Mouse (Mus musculus) C2C12 (cell line): ENCODE data around the gene Cd8a. TPM values are rescaled to one million over a fixed set of nuclear protein-coding genes. Genes with fewer than 3 reads are reported as not detected.

Source experiments
- H3K27me3 ChIP-seq: one replicate; pipeline ENCODE4 v1.6.1; 2011; ENCODE audit not compliant: control insufficient read depth, insufficient read depth, insufficient read length
- H3K36me3 ChIP-seq: one replicate; pipeline ENCODE4 v1.6.1; 2011; ENCODE audit not compliant: control insufficient read depth, insufficient read depth
- H3K4me3 ChIP-seq: one replicate; pipeline ENCODE4 v1.5.1; 2011; ENCODE audit warnings: mild to moderate bottlenecking, control low read depth; ENCODE audit not compliant: poor library complexity, insufficient read depth, severe bottlenecking
- H3K79me2 ChIP-seq: one replicate; pipeline ENCODE4 v1.6.1; 2011; ENCODE audit not compliant: control insufficient read depth, insufficient read depth
- H3K79me3 ChIP-seq: one replicate; pipeline ENCODE4 v1.6.1; 2011; ENCODE audit warnings: low read depth, control low read depth
- H3ac ChIP-seq: one replicate; pipeline ENCODE3; 2011; ENCODE audit warnings: low read depth; ENCODE audit not compliant: control insufficient read depth, insufficient read length
- CEBPB ChIP-seq: IDR thresholded peaks from one replicate; pipeline ENCODE4 v1.6.1; 2011; ENCODE audit warnings: low read depth, mild to moderate bottlenecking, control low read depth, moderate library complexity
- CTCF ChIP-seq: IDR thresholded peaks from one replicate; pipeline ENCODE4 v1.5.1; 2011; ENCODE audit not compliant: control insufficient read depth, insufficient read depth, insufficient read length
- FOSL1 ChIP-seq: IDR thresholded peaks from one replicate; pipeline ENCODE4 v1.8.0; 2011; ENCODE audit warnings: mild to moderate bottlenecking, low read length; ENCODE audit not compliant: poor library complexity, insufficient read depth, severe bottlenecking
- MAX ChIP-seq: IDR thresholded peaks from one replicate; pipeline ENCODE4 v1.6.1; 2011; ENCODE audit warnings: mild to moderate bottlenecking, control low read depth
- MYOD1 ChIP-seq: IDR thresholded peaks from one replicate; pipeline ENCODE4 v1.6.1; 2011; ENCODE audit warnings: low read depth; ENCODE audit not compliant: control insufficient read depth, insufficient read length
- MYOG ChIP-seq: IDR thresholded peaks from one replicate; pipeline ENCODE4 v1.6.1; 2011; ENCODE audit not compliant: control insufficient read depth, insufficient read length; ENCODE audit errors: extremely low read depth
- USF1 ChIP-seq: IDR thresholded peaks from one replicate; pipeline ENCODE4 v1.6.1; 2011; ENCODE audit warnings: low read depth, mild to moderate bottlenecking, control low read depth, moderate library complexity
- polyA plus RNA-seq: library from polyadenylated mRNA; unstranded; fragments of >200 nt; fragmentation: generic; extraction: Trizol; gene quantifications from one replicate; pipeline ENCODE4 v1.2.1, GENCODE M21; 2012; ENCODE audit warnings: missing spikeins

Cd8a gene
- polyA plus RNA-seq, 1 experiment, result not detected

DNA sequence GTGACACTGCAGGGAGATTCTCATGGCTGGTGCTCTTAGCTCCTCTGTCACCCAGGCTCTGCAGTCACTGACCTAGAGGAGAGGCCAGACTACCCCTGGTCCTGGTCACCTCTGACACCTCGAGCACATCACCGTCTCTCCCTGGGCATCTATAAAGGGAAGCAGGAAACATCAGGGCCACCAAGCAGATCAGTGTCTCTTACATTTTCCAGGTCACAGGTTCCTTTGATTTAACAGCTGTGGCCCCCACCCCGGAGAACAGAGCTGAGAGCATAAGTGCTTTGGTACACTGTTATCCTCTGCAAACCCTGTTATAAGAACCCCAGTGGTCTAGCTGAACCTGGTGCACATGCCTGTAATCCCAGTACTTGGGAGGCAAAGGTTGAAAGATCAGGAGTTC lies 40.2 kb upstream of the Cd8a start:
- H3ac ChIP-seq, result no peak overlapping the region
- H3K79me2 ChIP-seq, result no peaks in the 10 kb centered on the region
- no peak overlapping the region for H3K4me3 ChIP-seq
- TF ChIP-seq CEBPB (no peak), CTCF (no peak), FOSL1 (no peak), USF1 (no peak), MYOD1 (no peak), MAX (no peak), MYOG (no peak)
- peaks cover 22% of the 10 kb centered on the region for H3K27me3 ChIP-seq
- no peaks in the 10 kb centered on the region for H3K79me3 ChIP-seq
- no peaks in the 10 kb centered on the region for H3K36me3 ChIP-seq

DNA sequence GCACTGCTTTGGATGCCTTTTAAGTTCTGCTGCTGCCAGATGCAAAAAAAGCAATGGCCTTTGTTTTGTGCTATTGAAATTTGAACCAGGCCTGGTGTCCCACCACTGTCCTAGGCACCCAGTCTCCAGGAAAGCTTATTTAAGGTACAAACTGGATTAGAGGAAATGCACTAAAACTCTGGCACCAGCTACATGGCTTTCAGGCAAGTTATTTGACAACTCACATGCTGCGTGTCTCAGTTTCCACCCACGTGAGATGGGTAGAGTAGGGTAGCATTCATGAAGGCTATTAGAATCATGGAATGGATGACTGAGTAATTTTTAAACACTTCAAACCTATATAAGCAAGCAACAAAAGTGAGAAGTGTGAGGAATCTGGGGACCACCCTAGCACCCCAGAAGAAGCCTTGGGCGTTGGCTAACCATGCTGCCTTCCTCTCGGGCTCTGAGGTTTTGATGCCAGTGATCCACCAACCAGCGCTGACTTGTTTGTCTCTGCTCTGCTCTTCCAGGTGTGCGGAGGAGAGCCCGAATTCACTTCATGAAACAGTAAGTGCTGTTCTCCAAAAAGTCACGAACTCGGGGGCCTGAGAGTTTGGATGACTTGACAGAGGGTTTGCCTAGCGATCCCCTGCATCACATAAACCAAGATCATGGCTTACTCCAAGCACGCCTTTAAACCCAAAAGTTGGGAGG lies 39.5 kb upstream of the Cd8a start:
- Histone ChIP-seq H3K4me3 (no peak overlapping the region), H3ac (no peak overlapping the region), H3K79me2 (no peaks in the 10 kb centered on the region), H3K79me3 (no peaks in the 10 kb centered on the region), H3K36me3 (no peaks in the 10 kb centered on the region), H3K27me3 (peaks cover 22% of the 10 kb centered on the region)
- TF ChIP-seq USF1 (no peak), MYOD1 (no peak), FOSL1 (no peak), MYOG (no peak), MAX (no peak), CTCF (no peak), CEBPB (no peak)

DNA sequence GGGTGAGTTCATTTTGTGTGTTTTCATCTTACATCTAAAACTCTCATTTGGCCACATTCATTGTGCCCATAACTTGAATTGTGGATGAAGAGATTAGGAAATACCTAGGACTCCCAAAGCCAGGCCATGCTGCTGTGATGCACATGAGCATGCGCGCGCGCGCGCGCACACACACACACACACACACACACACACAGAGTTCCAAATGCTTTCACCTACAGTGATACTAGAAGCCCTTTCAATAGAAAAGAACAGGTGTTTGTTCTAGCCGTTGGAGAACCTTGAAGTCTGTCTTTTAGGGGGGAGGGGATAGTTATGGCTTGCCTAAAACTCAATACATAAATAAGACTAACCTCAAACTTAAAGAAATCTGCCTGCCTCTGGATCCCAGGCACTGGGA lies 35.6 kb upstream of the Cd8a start:
- TF ChIP-seq MYOG (no peak), CEBPB (no peak), FOSL1 (no peak), MYOD1 (no peak), CTCF (no peak), USF1 (no peak), MAX (no peak)
- H3K27me3 ChIP-seq, result peaks cover 11% of the 10 kb centered on the region
- H3K79me3 ChIP-seq, result no peaks in the 10 kb centered on the region
- H3K36me3 ChIP-seq, result no peaks in the 10 kb centered on the region
- H3ac ChIP-seq, result no peak overlapping the region
- H3K79me2 ChIP-seq, result no peaks in the 10 kb centered on the region
- H3K4me3 ChIP-seq, result no peak overlapping the region

DNA sequence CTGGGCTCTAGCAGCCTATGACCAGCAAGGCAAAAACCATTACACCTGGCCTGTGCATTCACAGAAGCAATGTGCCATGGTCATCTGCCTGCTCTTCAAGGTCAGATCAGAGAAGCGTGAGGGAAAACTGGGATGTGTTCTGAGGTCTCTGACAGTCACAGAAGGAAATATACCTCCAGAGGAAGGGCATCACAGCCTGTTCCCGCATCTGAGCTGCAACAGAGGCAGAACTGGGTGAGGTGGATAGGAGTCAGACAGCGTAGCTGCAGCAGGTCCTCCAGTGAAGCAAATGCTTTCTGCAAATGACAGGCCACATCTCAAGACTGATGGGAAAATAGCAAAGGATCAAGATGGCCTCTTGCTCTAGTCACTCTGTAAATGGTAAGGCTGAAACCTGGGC lies 34.3 kb upstream of the Cd8a start:
- no peak overlapping the region for H3K4me3 ChIP-seq
- H3K79me3 ChIP-seq, result no peaks in the 10 kb centered on the region
- no peaks in the 10 kb centered on the region for H3K79me2 ChIP-seq
- no peak for TF ChIP-seq CTCF
- TF ChIP-seq MAX, result no peak
- TF ChIP-seq CEBPB, result no peak
- no peak for TF ChIP-seq USF1
- TF ChIP-seq MYOD1, result no peak
- TF ChIP-seq FOSL1, result no peak
- no peak for TF ChIP-seq MYOG
- H3K36me3 ChIP-seq, result no peaks in the 10 kb centered on the region
- H3ac ChIP-seq, result no peak overlapping the region
- peaks cover 8% of the 10 kb centered on the region for H3K27me3 ChIP-seq

DNA sequence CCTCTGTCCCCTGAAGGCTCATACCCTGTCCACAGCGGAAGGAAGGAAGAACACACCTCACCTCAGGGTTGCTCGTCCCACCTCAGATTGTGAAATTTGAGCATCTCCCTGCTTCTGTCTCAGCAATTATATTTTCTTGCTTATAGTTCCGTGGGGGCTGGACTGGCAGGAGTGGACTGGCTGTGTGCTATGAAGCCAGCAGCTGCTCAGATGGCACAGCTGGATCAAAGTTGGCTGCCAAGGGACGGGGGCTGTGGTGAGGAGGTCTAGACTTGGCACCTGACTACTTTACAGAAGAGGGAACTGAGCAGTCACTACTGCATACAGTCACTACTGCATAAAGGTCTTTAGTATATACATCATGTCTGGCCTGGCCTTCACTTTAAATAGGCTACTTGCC lies 33.9 kb upstream of the Cd8a start:
- Histone ChIP-seq H3K36me3 (no peaks in the 10 kb centered on the region), H3K27me3 (peaks cover 8% of the 10 kb centered on the region), H3K79me3 (no peaks in the 10 kb centered on the region), H3ac (no peak overlapping the region), H3K79me2 (no peaks in the 10 kb centered on the region), H3K4me3 (no peak overlapping the region)
- TF ChIP-seq CTCF (no peak), CEBPB (no peak), USF1 (no peak), FOSL1 (no peak), MYOD1 (no peak), MAX (no peak), MYOG (no peak)

DNA sequence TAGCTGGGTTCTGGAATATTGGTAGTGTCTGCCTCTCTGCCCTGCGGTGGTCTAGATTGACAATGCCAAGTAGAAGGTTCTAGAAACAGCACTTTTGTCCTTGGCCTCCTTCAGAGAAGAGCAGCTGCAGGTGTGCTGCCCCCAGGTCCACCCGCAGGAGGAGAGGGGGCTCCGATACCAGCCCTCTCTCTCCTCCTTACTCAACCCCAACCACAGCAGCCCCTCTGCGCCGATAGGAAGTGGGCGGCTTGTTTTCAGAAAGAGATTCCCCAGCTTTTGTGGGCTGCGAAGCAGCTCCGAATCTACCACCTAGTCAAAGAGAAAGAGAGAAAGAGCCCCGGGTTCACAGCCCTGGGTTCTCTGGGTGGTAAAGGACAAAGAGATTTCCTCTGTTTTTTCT lies 32.0 kb upstream of the Cd8a start:
- no peak overlapping the region for H3ac ChIP-seq
- H3K79me3 ChIP-seq, result no peaks in the 10 kb centered on the region
- no peaks in the 10 kb centered on the region for H3K36me3 ChIP-seq
- H3K79me2 ChIP-seq, result no peaks in the 10 kb centered on the region
- TF ChIP-seq FOSL1, result no peak
- H3K27me3 ChIP-seq, result peaks cover 8% of the 10 kb centered on the region
- no peak overlapping the region for H3K4me3 ChIP-seq
